Mouse (Mus musculus): Measurements from ENCODE around the gene Enpp3.

DNA sequence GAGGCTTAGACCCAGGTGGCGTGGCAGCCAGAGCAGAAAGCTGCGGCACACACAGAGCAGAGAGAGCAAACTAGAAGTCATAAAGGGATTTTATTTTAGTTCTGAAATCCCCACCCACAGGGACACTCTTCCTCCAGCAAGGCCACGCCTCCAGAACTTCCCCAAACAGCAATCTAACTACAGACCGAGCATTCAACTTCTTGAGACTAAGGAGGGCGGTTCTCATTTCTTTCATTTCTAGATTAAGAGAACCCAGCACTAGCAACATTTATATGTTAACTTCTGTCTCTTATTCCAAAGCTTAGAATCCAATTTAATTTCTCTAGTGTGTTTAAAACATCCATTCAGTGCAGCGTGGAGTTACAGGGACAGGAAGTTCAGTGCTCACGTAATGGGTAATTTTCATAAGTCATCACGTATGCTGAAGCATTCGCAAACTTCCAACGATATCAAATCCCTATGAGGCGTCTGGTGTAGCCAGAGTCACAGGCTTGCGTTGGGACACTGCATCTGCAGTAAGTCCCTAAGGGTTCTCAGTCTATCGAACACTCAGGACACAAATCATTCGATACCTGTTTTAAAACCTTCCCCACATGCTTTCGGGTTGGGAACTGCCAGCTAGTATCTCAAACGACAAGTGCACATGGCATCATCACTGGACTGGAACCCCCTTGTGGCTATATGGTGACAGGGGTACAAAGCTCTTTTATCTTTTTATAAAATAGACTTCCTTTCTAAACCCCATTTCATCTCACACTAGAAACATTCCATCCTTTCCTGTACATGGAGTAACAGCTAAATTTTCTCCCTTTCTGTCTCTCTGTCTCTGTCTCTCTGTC is 18.7 kb downstream of the Enpp3 start:
- TF ChIP-seq CTCF (IDR thresholded peaks at IDR 0.05; ENCODE audit: low read depth) (peak; percentile 7; the same call in 1 of the 2 replicates), EP300 (IDR thresholded peaks at IDR 0.05; ENCODE audit: low read depth) (no peak)
